Mouse (Mus musculus) olfactory bulb, adult 2 months (tissue): ENCODE measurements around the gene Tprkb.

Experiments
- CTCF ChIP-seq: fragments of 200-500 bp; IDR thresholded peaks from 2 replicates; pipeline ENCODE4 v1.5.1; 2012; ENCODE audit warnings: low read depth, mild to moderate bottlenecking, low read length, moderate library complexity; ENCODE audit not compliant: insufficient read depth
- POLR2A ChIP-seq: fragments of 200-500 bp; IDR thresholded peaks from 2 replicates; pipeline ENCODE4 v1.6.1; 2012; ENCODE audit warnings: mild to moderate bottlenecking, low read depth, low read length, moderate library complexity; ENCODE audit not compliant: insufficient read depth

DNA sequence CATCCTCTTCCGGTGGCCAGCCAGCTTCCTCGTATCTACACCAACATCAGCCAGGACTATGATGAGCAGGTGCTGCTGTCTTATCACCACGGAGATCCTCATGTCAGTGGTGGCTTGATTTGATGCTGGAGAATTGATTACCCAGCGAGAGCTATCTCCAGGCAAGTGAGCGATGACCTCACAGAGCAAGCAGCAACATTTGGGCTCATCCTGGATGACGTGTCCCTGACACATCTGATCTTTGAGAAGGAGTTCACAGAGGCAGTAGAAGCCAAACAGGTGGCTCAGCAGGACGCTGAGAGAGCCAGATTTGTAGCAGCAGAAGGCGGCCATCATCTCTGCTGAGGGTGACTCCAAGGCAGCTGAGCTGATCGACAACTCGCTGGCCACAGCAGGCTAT is 27.0 kb downstream of the Tprkb start:
- TF ChIP-seq POLR2A (no peak), CTCF (no peak)
